16 mouse cellular contexts compared by ENCODE assay signal in the genomic region with DNA sequence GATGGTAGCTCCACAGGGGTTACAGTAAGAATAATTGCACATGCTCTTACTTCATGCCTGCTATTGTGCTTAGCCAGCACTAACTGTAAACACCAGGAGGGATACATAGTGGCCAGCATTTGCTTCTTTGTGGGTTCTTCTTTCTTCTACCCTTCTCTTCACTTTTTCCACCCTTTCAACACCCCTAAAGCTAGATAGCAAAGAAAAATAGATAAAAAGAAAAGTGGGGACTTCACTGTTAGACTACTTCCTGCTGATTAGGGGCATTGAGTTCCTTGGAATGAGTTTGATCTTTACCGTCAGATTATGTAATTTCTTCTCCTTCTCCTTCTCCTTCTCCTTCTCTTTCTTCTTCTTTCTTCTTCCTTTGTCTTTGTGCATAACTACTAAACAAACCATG.
"Had no signal": no experiment of that assay in that cellular context is flagged by ENCODE, and none has a peak within 500 bp of the region (broad histone marks: within the 10 kb centered on the region; RNA-seq: fewer than 3 reads in every experiment).

No protein-coding gene starts in this region.

- H3K4me1 ChIP-seq: neural tube, embryonic 12.5 days; neural tube, embryonic 13.5 days; neural tube, embryonic 15.5 days; stomach, embryonic 15.5 days had no signal

- H3K9me3 ChIP-seq: neural tube, embryonic 13.5 days; neural tube, embryonic 15.5 days; stomach, embryonic 15.5 days had no signal

- H3K27me3 ChIP-seq: neural tube, embryonic 12.5 days; neural tube, embryonic 13.5 days; neural tube, embryonic 15.5 days; stomach, embryonic 15.5 days had no signal

- H3K27ac ChIP-seq: neural tube, embryonic 12.5 days; neural tube, embryonic 13.5 days; neural tube, embryonic 15.5 days; stomach, embryonic 15.5 days; stomach, postnatal 0 days had no signal

- H3K4me3 ChIP-seq: neural tube, embryonic 12.5 days; neural tube, embryonic 13.5 days; neural tube, embryonic 15.5 days; stomach, embryonic 15.5 days had no signal

- H3K36me3 ChIP-seq: neural tube, embryonic 12.5 days; neural tube, embryonic 13.5 days; neural tube, embryonic 15.5 days; stomach, embryonic 15.5 days had no signal

- DNase-seq: retina, postnatal 1 day; right cerebral cortex, adult 18-20 months; right cerebral cortex, postnatal 14 days; right cerebral cortex, postnatal 25 days; right cerebral cortex, postnatal 4 days; spleen, adult 18-20 months; thymus, adult 18-20 months; thymus, adult 2 months; thymus, postnatal 14 days; thymus, postnatal 36 days; thymus, postnatal 4 days had no signal

- H3K9ac ChIP-seq: neural tube, embryonic 12.5 days; neural tube, embryonic 13.5 days; neural tube, embryonic 15.5 days; stomach, embryonic 15.5 days had no signal
